Mouse (Mus musculus) hindbrain, embryonic 15.5 days (tissue): Measurements from ENCODE around the gene Gm26602. TPM values are rescaled to one million over a fixed set of nuclear protein-coding genes. Genes with fewer than 3 reads are reported as not detected.
"Not testable (repeated sequence)": the region's sequence is repeated elsewhere in the genome, so short reads cannot be mapped to it uniquely, and the experiment has no call there.

Source experiments
- ATAC-seq: fragments of 200-750 bp; cut with Nextera tagmentation; 2 replicates; pipeline ENCODE4 v1.8.0; 2017; ENCODE audit warnings: low read depth, moderate number of reproducible peaks, moderate TSS enrichment; ENCODE audit not compliant: low FRiP score
- H3K27ac ChIP-seq: fragments of 300-500 bp; sonication (generic); replicated peaks from 2 replicates; pipeline ENCODE4 v1.5.1; 2015; ENCODE audit warnings: mild to moderate bottlenecking, inconsistent platforms
- H3K27me3 ChIP-seq: fragments of 300-500 bp; sonication (generic); 2 replicates; pipeline ENCODE4 v1.6.1; 2015; ENCODE audit warnings: control low read depth, inconsistent platforms
- H3K36me3 ChIP-seq: fragments of 300-500 bp; sonication (generic); 2 replicates; pipeline ENCODE4 v1.6.1; 2015; ENCODE audit warnings: control low read depth, inconsistent platforms
- H3K4me1 ChIP-seq: fragments of 300-500 bp; sonication (generic); replicated peaks from 2 replicates; pipeline ENCODE4 v1.6.1; 2015; ENCODE audit warnings: control low read depth, inconsistent platforms
- H3K4me2 ChIP-seq: fragments of 300-500 bp; sonication (generic); 2 replicates; pipeline ENCODE4 v1.6.1; 2015; ENCODE audit warnings: moderate library complexity, mild to moderate bottlenecking, inconsistent platforms
- H3K4me3 ChIP-seq: fragments of 300-500 bp; sonication (generic); 2 replicates; pipeline ENCODE4 v1.5.1; 2015; ENCODE audit warnings: mild to moderate bottlenecking, inconsistent platforms
- H3K9ac ChIP-seq: fragments of 300-500 bp; sonication (generic); 2 replicates; pipeline ENCODE4 v1.6.1; 2015; ENCODE audit warnings: inconsistent platforms
- H3K9me3 ChIP-seq: fragments of 300-500 bp; sonication (generic); 2 replicates; pipeline ENCODE4 v1.6.1; 2016; ENCODE audit warnings: control low read depth, inconsistent platforms
- WGBS: fragments of 180-500 bp; shearing (Covaris S2); methylation state at CpG from one replicate; pipeline ENCODE4 v1.1.7; 2015; 5-methylcytosine and 5-hydroxymethylcytosine counted together
- polyA plus RNA-seq: library from polyadenylated mRNA; unstranded; fragments of >200 nt; fragmentation: Nextera tagmentation; extraction: Ambion mirVana; gene quantifications from 2 replicates; pipeline ENCODE4 v1.2.1, GENCODE M21; 2015

Gm26602 gene
- polyA plus RNA-seq, 1 experiment from 2014 or later, result 3.0 TPM

GRCm38 (mm10) chr10:79889386-79889785 lies 21.3 kb upstream of the Gm26602 start:
- no peak overlapping the region for H3K4me3 ChIP-seq

GRCm38 (mm10) chr10:79890670-79891069 lies 20.0 kb upstream of the Gm26602 start, which contains the start of gene Cfd:
Cfd (plus strand) TSS chr10:79890853.
- Histone ChIP-seq H3K4me2 (no peak within 1 kb of the TSS), H3K27me3 (0 out of 2 replicates have a peak, but pooled peaks cover 3% of the 10 kb centered on the region), H3K4me3 (no peak within 1 kb of the TSS), H3K9me3 (no peaks in the 10 kb centered on the region), H3K9ac (no peak within 1 kb of the TSS), H3K27ac (no peak within 1 kb of the TSS), H3K36me3 (peaks cover 6% of the 10 kb centered on the region; the same call in 1 of the 2 replicates), H3K4me1 (no peaks in the 10 kb centered on the region)
- no peak for ATAC-seq
- WGBS, result 37% methylated on average over 5 of the region's 5 CpGs

More at GRCm38 (mm10) chr10:79889386-79889785, 21.3 kb upstream of the Gm26602 start:
- Histone ChIP-seq H3K27ac (no peak overlapping the region), H3K36me3 (no peaks in the 10 kb centered on the region), H3K9ac (no peak overlapping the region), H3K27me3 (0 out of 2 replicates have a peak, but pooled peaks cover 3% of the 10 kb centered on the region), H3K9me3 (no peaks in the 10 kb centered on the region), H3K4me1 (no peaks in the 10 kb centered on the region; the same call in 1 of the 2 replicates), H3K4me2 (no peak overlapping the region)
- 84% methylated on average over 2 of the region's 2 CpGs for WGBS
- ATAC-seq, result no peak

GRCm38 (mm10) chr10:79892451-79893118 lies 18.1 kb upstream of the Gm26602 start:
- H3K4me2 ChIP-seq, H3K4me1 ChIP-seq, H3K27me3 ChIP-seq, H3K4me3 ChIP-seq, H3K27ac ChIP-seq, H3K9ac ChIP-seq, H3K9me3 ChIP-seq: not testable (repeated sequence)
- ATAC-seq, result peak; percentile 46; the same call in 1 of the 2 replicates
- H3K36me3 ChIP-seq, result peaks cover 10% of the 10 kb centered on the region; the same call in 1 of the 2 replicates
- 44% methylated on average over 22 of the region's 22 CpGs for WGBS

DNA sequence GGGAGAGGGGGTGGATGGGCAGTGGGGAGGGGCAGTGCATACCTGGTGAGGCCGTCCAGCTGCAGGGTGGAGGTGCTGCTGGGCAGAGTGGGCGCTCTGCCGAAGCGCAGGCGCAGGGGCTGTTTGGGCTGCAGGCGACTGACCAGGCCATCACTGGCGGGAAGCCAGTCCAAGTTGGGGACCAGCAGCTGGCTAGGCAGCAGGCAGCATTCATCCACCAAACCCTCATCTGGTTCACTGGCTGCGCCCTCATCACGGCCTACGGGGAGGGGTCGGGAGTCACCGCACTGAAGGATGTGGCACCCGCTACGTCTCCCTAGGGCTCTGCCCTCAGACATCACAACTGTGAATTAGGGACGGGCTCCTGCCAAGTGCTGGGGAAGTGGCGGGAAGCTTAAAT lies 14.3 kb upstream of the Gm26602 start:
- H3K4me1 ChIP-seq, result peaks cover 9% of the 10 kb centered on the region; the same call in 1 of the 2 replicates
- H3K27ac ChIP-seq, result no peak overlapping the region
- H3K9me3 ChIP-seq, result no peaks in the 10 kb centered on the region
- WGBS, result 88% methylated on average over 16 of the region's 16 CpGs
- H3K36me3 ChIP-seq, result peaks cover 17% of the 10 kb centered on the region; the same call in 1 of the 2 replicates
- no peak for ATAC-seq
- no peak overlapping the region for H3K4me2 ChIP-seq
- H3K4me3 ChIP-seq, result no peak overlapping the region
- 0 out of 2 replicates have a peak, but pooled peaks cover 2% of the 10 kb centered on the region for H3K27me3 ChIP-seq
- no peak overlapping the region for H3K9ac ChIP-seq

GRCm38 (mm10) chr10:79896814-79897213 lies 13.8 kb upstream of the Gm26602 start:
- no peak overlapping the region for H3K9ac ChIP-seq
- H3K4me2 ChIP-seq, result no peak overlapping the region
- ATAC-seq, result no peak
- H3K27me3 ChIP-seq, result 0 out of 2 replicates have a peak, but pooled peaks cover 2% of the 10 kb centered on the region
- H3K9me3 ChIP-seq, result no peaks in the 10 kb centered on the region
- peaks cover 12% of the 10 kb centered on the region; the same call in 1 of the 2 replicates for H3K4me1 ChIP-seq
- no peak overlapping the region for H3K4me3 ChIP-seq
- no peak overlapping the region for H3K27ac ChIP-seq
- 86% methylated on average over 13 of the region's 13 CpGs for WGBS
- peaks cover 17% of the 10 kb centered on the region; the same call in 1 of the 2 replicates for H3K36me3 ChIP-seq

- no peak overlapping the region for H3K4me2 ChIP-seq
- peaks cover 21% of the 10 kb centered on the region; the same call in 1 of the 2 replicates for H3K36me3 ChIP-seq
- no peak overlapping the region for H3K9ac ChIP-seq
- no peaks in the 10 kb centered on the region for H3K9me3 ChIP-seq
- ATAC-seq, result no peak
- 54% methylated on average over 20 of the region's 20 CpGs for WGBS
- no peak overlapping the region for H3K4me3 ChIP-seq
- H3K4me1 ChIP-seq, result peaks cover 12% of the 10 kb centered on the region; the same call in 1 of the 2 replicates
- H3K27ac ChIP-seq, result no peak overlapping the region
- 0 out of 2 replicates have a peak, but pooled peaks cover 2% of the 10 kb centered on the region for H3K27me3 ChIP-seq
Observed at GRCm38 (mm10) chr10:79897316-79898245, 13.1 kb upstream of the Gm26602 start.

GRCm38 (mm10) chr10:79900951-79901410 lies 9.7 kb upstream of the Gm26602 start:
- WGBS, result 13% methylated on average over 2 of the region's 2 CpGs
- H3K36me3 ChIP-seq, result peaks cover 30% of the 10 kb centered on the region
- H3K4me3 ChIP-seq, result no peak overlapping the region

DNA sequence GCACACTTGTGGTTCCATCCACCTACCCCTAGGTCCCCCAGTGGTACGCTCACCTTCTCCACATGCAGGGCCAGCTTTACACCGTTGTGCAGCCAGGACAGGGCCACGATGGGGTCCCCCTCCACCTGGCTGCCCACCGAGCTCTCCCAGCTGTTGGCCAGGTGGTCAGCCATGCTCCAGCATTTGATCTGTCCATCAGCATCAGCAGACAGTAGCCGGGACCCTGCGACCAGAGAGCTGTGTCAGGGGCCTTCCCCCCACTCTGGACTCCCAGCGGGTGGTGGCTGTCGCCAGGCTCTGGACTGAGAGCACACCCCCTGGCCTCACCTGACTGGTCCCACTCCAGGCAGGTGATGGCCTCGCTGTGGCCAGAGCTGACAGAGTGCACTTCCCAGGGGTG lies 3.9 kb upstream of the Gm26602 start:
- Histone ChIP-seq H3K27me3 (no peaks in the 10 kb centered on the region), H3K9ac (no peak overlapping the region), H3K4me3 (no peak overlapping the region), H3K9me3 (no peaks in the 10 kb centered on the region), H3K36me3 (peaks cover 35% of the 10 kb centered on the region), H3K27ac (no peak overlapping the region), H3K4me2 (no peak overlapping the region), H3K4me1 (peaks cover 12% of the 10 kb centered on the region)
- ATAC-seq, result no peak
- 95% methylated on average over 9 of the region's 9 CpGs for WGBS

More at GRCm38 (mm10) chr10:79900951-79901410, 9.7 kb upstream of the Gm26602 start:
- 0 out of 2 replicates have a peak, but pooled peaks cover 2% of the 10 kb centered on the region for H3K27me3 ChIP-seq
- H3K4me2 ChIP-seq, result no peak overlapping the region
- no peaks in the 10 kb centered on the region for H3K9me3 ChIP-seq
- H3K4me1 ChIP-seq, result peaks cover 12% of the 10 kb centered on the region; the same call in 1 of the 2 replicates
- no peak overlapping the region for H3K9ac ChIP-seq
- peak overlapping the region; percentile 21; the same call in 1 of the 2 replicates for H3K27ac ChIP-seq
- ATAC-seq, result peak; percentile 61; the same call in 1 of the 2 replicates

DNA sequence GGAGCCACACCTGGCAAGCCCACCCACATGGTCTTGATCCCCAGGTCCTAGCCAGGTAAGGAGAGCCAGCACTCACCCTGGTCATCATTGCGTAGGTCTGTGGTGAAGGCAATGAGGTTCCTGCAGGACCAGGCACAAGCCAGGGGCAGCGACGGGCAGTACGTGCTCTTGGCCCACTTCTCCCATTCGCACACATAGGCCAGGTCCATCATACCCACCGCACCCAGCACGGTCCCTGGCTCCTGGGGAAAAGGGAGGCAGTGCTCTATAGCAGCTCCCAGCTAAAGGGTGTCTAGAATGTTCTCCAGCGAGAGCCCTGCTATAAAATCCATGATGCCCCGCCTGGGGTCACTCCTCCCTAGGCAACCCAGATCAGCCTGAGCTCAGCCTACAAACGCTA lies 3.2 kb upstream of the Gm26602 start:
- 95% methylated on average over 10 of the region's 10 CpGs for WGBS
- no peak for ATAC-seq
- no peak overlapping the region for H3K27ac ChIP-seq
- no peaks in the 10 kb centered on the region for H3K9me3 ChIP-seq
- no peak overlapping the region for H3K9ac ChIP-seq
- H3K27me3 ChIP-seq, result no peaks in the 10 kb centered on the region
- H3K4me2 ChIP-seq, result no peak overlapping the region
- H3K36me3 ChIP-seq, result peaks cover 33% of the 10 kb centered on the region
- H3K4me3 ChIP-seq, result peak overlapping the region; percentile 92
- H3K4me1 ChIP-seq, result peaks cover 12% of the 10 kb centered on the region

GRCm38 (mm10) chr10:79908167-79909091 lies 2.2 kb upstream of the Gm26602 start, which contains the start of gene Med16:
Med16 (minus strand) TSS chr10:79908923.
- Histone ChIP-seq H3K4me3 (peak within 1 kb of the TSS; percentile 92), H3K27ac (peak within 1 kb of the TSS; percentile 100), H3K4me2 (peak within 1 kb of the TSS; percentile 59), H3K9me3 (no peaks in the 10 kb centered on the region), H3K9ac (peak within 1 kb of the TSS; percentile 96), H3K27me3 (no peaks in the 10 kb centered on the region), H3K4me1 (peaks cover 12% of the 10 kb centered on the region), H3K36me3 (peaks cover 31% of the 10 kb centered on the region)
- 1% methylated on average over 52 of the region's 52 CpGs for WGBS
- ATAC-seq, result peak; percentile 94
